Mouse (Mus musculus): Measurements from ENCODE around the gene BC067074. TPM values are rescaled to one million over a fixed set of nuclear protein-coding genes. Genes with fewer than 3 reads are reported as not detected.

Gene BC067074
- total and polyA plus RNA-seq, 3 experiments = not detected

DNA sequence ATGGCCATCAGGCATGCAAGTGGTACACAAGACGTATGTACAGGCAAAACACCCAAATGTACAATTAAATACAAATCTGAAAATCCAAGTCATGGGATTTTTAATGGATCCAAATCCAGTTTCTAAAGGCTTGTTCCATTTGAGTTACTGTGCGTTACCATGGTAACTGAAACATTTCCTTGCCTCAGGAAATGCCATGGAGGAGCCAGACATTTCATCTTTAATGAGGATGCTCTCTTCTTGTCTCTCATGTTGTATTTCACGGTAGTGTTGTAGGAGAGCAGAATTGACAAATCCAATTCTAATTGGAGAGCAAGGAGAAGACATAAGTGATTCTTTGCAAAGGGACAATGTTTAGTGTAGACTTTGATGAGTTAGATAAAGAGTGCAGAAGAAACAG, 31.3 kb downstream of the BC067074 start:
- no peaks in the 10 kb centered on the region for H3K9me3 ChIP-seq (replicated peaks; ENCODE audit: insufficient read depth, low read length)
- H3K4me1 ChIP-seq (ENCODE audit: control insufficient read depth in 1 of 2, insufficient read depth in 2 of 2, low read length in 2 of 2) = no peaks in the 10 kb centered on the region
- H3K27ac ChIP-seq (ENCODE audit: control insufficient read depth, low read depth, low read length) = no peak overlapping the region
- no peaks in the 10 kb centered on the region for H3K36me3 ChIP-seq (ENCODE audit: control insufficient read depth in 1 of 2, insufficient read depth in 2 of 2, low read length in 2 of 2)
- no peak overlapping the region for H3K4me3 ChIP-seq (ENCODE audit: control insufficient read depth in 1 of 2, insufficient read depth in 1 of 2, low read depth in 2 of 2, low read length in 2 of 2)
- TF ChIP-seq BHLHE40 (IDR thresholded peaks at IDR 0.05; ENCODE audit: borderline replicate concordance, low read depth, low read length) (no peak), TCF12 (IDR thresholded peaks at IDR 0.05; ENCODE audit: low read depth, low read length) (no peak), RAD21 (IDR thresholded peaks at IDR 0.05; ENCODE audit: low read depth, low read length) (no peak)
- no peak for DNase-seq (ENCODE audit: low read depth, low spot score)
- no peak overlapping the region for H3K9ac ChIP-seq (ENCODE audit: control insufficient read depth, low read depth, low read length, poor library complexity, severe bottlenecking)
- H3K27me3 ChIP-seq (ENCODE audit: control insufficient read depth in 1 of 2, insufficient read depth in 2 of 2, low read length in 2 of 2) = no peaks in the 10 kb centered on the region
- H3K79me2 ChIP-seq (ENCODE audit: control insufficient read depth, insufficient read depth, low read length, poor library complexity) = no peaks in the 10 kb centered on the region

DNA sequence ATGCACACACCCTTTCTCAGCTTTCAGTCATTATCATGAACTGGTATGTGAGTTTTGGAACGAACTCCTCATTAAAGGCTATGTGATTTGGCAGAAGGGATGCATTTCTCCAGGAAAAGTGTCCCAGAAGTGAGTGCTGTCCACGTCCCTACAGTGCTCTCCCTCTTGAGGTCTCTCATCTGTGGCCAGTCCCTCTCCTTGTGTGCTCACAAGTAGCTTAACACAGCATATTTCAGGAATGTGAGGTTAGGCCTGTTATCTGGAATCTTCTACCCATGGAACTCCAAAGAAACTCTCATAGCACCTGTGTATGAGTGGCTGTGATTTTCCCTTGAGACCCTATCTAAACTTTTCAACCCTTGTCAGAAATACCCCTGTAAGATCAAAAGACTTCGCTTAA, 32.7 kb downstream of the BC067074 start:
- H3K36me3 ChIP-seq (ENCODE audit: control insufficient read depth in 1 of 2, insufficient read depth in 2 of 2, low read length in 2 of 2) = no peaks in the 10 kb centered on the region
- H3K27ac ChIP-seq (ENCODE audit: control insufficient read depth, low read depth, low read length) = no peak overlapping the region
- TF ChIP-seq MAX (IDR thresholded peaks at IDR 0.05; ENCODE audit: low read length) = no peak
- no peak for TF ChIP-seq TBP (IDR thresholded peaks at IDR 0.05; ENCODE audit: low read depth, low read length)
- no peak for TF ChIP-seq MYC (IDR thresholded peaks at IDR 0.05; ENCODE audit: low read depth, low read length)
- no peak for TF ChIP-seq CTCF (IDR thresholded peaks at IDR 0.05 in 2 of 3, conservative IDR thresholded peaks at IDR 0.05 in 1 of 3; ENCODE audit: control insufficient read depth in 1 of 3, insufficient read depth in 1 of 3, low read depth in 2 of 3, low read length in 3 of 3, poor library complexity in 1 of 3, severe bottlenecking in 1 of 3)
- TF ChIP-seq USF1 (IDR thresholded peaks at IDR 0.05; ENCODE audit: low read depth, low read length) = no peak
- TF ChIP-seq SIN3A (IDR thresholded peaks at IDR 0.05; ENCODE audit: low read length) = no peak
- TF ChIP-seq KAT2A (conservative IDR thresholded peaks at IDR 0.05; ENCODE audit: low read depth, low read length) = no peak
- TF ChIP-seq ZKSCAN1 (IDR thresholded peaks at IDR 0.05; ENCODE audit: low read depth, low read length) = no peak
- no peak for TF ChIP-seq HCFC1 (IDR thresholded peaks at IDR 0.05; ENCODE audit: low read depth, low read length)
- TF ChIP-seq MAZ (IDR thresholded peaks at IDR 0.05; ENCODE audit: low read depth, low read length) = no peak
- H3K79me2 ChIP-seq (ENCODE audit: control insufficient read depth, insufficient read depth, low read length, poor library complexity) = no peaks in the 10 kb centered on the region
- H3K9me3 ChIP-seq (replicated peaks; ENCODE audit: insufficient read depth, low read length) = no peaks in the 10 kb centered on the region
- no peaks in the 10 kb centered on the region for H3K27me3 ChIP-seq (ENCODE audit: control insufficient read depth in 1 of 2, insufficient read depth in 2 of 2, low read length in 2 of 2)
- no peak overlapping the region for H3K4me3 ChIP-seq (ENCODE audit: control insufficient read depth in 1 of 2, insufficient read depth in 1 of 2, low read depth in 2 of 2, low read length in 2 of 2)
- no peak for DNase-seq (ENCODE audit: low read depth, low spot score)
- no peaks in the 10 kb centered on the region for H3K4me1 ChIP-seq (ENCODE audit: control insufficient read depth in 1 of 2, insufficient read depth in 2 of 2, low read length in 2 of 2)
- H3K9ac ChIP-seq (ENCODE audit: control insufficient read depth, low read depth, low read length, poor library complexity, severe bottlenecking) = no peak overlapping the region

DNA sequence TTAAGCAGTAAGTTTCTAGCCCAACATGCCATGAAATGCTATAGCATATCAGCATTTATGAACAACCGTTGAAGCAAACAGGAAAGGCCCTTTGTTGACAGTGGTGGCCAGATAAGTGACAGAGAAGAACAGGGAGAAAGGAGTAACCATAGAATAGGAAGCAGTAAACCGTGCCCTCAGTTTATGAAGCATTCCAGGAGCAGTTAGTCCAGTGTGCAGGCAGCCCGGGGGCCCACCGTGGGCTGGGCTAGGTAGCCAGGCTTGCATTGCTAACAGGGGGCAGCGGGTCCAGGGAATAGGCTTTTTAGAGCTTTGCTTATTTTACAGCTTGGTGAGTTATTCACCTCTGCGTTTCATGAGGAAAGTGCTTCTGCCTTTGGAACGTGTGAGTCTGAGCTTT, 39.3 kb downstream of the BC067074 start:
- H3K4me1 ChIP-seq (ENCODE audit: control insufficient read depth in 1 of 2, insufficient read depth in 2 of 2, low read length in 2 of 2) = no peaks in the 10 kb centered on the region
- no peaks in the 10 kb centered on the region for H3K9me3 ChIP-seq (replicated peaks; ENCODE audit: insufficient read depth, low read length)
- no peak for TF ChIP-seq USF2 (IDR thresholded peaks at IDR 0.05; ENCODE audit: borderline replicate concordance in 1 of 2, insufficient read depth in 1 of 2, low read depth in 1 of 2, low read length in 2 of 2)
- no peak for TF ChIP-seq ZKSCAN1 (IDR thresholded peaks at IDR 0.05; ENCODE audit: low read depth, low read length)
- H3K36me3 ChIP-seq (ENCODE audit: control insufficient read depth in 1 of 2, insufficient read depth in 2 of 2, low read length in 2 of 2) = no peaks in the 10 kb centered on the region
- DNase-seq (ENCODE audit: low read depth, low spot score) = no peak
- no peaks in the 10 kb centered on the region for H3K27me3 ChIP-seq (ENCODE audit: control insufficient read depth in 1 of 2, insufficient read depth in 2 of 2, low read length in 2 of 2)
- no peaks in the 10 kb centered on the region for H3K79me2 ChIP-seq (ENCODE audit: control insufficient read depth, insufficient read depth, low read length, poor library complexity)
- H3K9ac ChIP-seq (ENCODE audit: control insufficient read depth, low read depth, low read length, poor library complexity, severe bottlenecking) = no peak overlapping the region
- H3K27ac ChIP-seq (ENCODE audit: control insufficient read depth, low read depth, low read length) = no peak overlapping the region
- no peak overlapping the region for H3K4me3 ChIP-seq (ENCODE audit: control insufficient read depth in 1 of 2, insufficient read depth in 1 of 2, low read depth in 2 of 2, low read length in 2 of 2)
